Mouse (Mus musculus) CH12F3 (cell line): ENCODE measurements around the gene Ptbp3.

Source experiments
- in situ Hi-C: fragments of 300-500 bp; cut with MboI; formaldehyde crosslinking; loops from 2 replicates; pipeline ENCODE4 v1.14.3; 2020; ENCODE audit warnings: low sequenced_read_pairs

Gene Ptbp3

GRCm38 (mm10) chr4:59507766-59508165, 41.4 kb downstream of the Ptbp3 start:
- in situ Hi-C loops = no loop called here

- in situ Hi-C loops = no loop called here
Observed at GRCm38 (mm10) chr4:59506704-59507103, 42.5 kb downstream of the Ptbp3 start.

GRCm38 (mm10) chr4:59505481-59505880, 43.7 kb downstream of the Ptbp3 start:
- in situ Hi-C loops = no loop called here

- in situ Hi-C loops = no loop called here
Observed at GRCm38 (mm10) chr4:59491097-59491496, 58.1 kb downstream of the Ptbp3 start.

DNA sequence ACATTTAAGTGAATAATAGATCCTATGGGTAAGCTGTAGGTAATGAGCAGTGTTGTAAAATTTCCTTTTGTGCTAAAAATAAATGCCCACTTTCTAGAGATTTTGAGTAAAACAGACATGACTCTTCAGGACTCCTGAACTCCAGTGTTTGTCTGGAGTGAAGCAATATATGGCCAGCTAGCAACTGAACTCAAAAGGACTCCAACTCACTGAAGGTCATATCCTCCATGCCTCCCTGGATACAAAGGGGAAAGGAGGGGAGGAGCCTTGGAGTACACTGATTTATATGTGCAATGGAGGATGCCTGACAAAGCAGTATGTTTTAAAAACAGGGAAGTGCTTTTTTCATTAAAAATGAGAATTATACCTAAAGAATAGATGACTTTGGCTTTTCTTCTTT, 77.9 kb downstream of the Ptbp3 start:
- in situ Hi-C loops = no loop called here

DNA sequence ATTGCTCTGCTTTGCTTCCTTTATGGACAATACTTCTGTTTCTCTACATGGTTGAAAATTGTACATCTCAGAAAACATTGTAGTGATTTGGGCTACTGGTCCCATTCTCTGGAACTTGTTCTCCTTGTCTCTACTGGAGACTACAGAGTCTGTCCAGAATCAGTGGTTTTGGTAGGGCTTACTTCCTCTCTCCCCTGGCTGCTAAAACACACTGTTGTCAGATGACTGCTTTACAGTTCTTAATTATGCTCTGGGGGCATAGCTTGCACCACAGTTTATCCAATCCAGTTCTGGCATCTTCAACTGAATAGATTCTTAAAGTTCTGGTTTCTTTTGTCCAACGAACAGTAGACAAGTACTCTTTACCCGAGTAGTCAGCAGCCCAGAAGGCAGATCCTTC, 83.7 kb downstream of the Ptbp3 start:
- in situ Hi-C loops = no loop called here

DNA sequence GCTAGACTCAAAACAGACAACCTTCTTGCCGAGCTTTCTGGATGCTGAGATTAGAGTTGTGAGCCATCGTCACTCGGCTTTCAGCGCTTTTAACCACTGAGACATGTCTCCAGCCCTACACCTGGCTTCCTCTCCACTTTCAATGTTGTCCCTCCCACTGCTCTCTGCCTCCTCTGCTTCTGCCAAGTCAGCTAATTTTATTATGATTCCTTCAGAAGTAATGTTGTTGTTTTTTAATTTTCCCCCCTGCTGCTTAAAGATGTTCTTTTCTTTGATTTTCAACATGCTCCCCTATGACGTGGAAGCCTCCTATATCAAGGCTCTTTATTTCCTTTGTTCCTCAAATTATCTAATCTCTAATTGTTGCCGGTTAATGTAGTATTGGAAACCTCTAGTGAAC, 84.5 kb downstream of the Ptbp3 start:
- in situ Hi-C loops = no loop called here

DNA sequence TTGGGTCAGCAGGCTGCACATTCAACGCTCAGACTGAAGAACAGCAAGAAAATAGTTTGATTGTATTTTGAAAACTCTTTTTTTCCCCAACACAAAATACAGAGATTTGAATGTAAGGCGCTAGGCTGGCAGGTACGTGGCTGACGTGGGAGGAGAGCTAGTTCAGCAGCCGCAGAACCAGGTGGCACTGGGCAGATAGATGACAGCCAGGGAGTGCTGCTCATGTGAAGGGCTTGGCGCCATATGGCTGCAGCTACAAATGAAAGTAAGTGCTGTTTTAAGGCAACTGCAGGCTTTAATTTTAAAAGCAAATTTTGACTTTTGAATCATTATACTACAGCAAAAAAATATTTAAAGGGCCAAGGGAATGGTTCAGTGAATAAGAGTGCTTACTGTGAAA, 86.7 kb downstream of the Ptbp3 start:
- in situ Hi-C loops = no loop called here

- in situ Hi-C loops = no loop called here
Observed at GRCm38 (mm10) chr4:59461116-59461727, 87.9 kb downstream of the Ptbp3 start.

- in situ Hi-C loops = no loop called here
Observed at GRCm38 (mm10) chr4:59459216-59459955, 89.8 kb downstream of the Ptbp3 start.

DNA sequence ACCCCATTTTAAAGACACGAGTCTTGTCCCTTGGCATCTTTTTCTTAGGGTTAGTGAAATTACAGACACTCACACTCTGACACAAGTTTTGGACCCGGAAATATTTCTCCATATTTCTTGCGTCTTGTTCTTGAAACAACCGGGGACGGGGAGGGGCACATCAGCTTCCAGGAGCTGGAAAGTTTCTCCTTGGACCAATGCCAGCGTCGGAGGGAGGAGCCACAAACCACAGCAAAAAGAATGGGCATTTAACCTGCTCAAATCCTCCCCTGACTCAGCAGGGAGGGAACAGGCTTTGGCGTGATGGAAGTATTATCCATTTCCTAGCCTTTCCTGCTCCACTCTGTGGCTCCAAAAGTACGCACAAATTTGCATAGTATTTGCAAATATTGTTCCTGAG, 91.2 kb downstream of the Ptbp3 start:
- in situ Hi-C loops = no loop called here

DNA sequence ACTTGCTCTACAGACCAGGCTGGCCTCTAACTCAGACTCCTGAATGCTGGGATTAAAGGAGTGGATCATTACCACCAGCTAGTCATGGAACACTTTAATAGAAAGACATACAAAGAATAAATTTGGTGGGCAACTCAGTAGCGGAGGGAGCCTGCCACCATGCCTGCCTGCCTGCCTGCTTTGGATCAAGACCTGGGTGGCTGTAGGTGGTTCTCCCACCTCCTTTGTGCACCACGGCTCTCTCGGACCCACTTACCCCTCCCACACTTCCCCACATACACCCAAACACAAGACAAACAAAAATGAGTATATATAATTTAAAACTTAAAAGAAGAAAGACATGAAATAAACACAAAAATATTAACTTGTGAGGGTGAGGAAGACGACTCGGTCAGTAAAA, 92.1 kb downstream of the Ptbp3 start:
- in situ Hi-C loops = no loop called here

- in situ Hi-C loops = no loop called here
Observed at GRCm38 (mm10) chr4:59455465-59455864, 93.7 kb downstream of the Ptbp3 start.

- in situ Hi-C loops = no loop called here
Observed at GRCm38 (mm10) chr4:59454046-59454445, 95.1 kb downstream of the Ptbp3 start.

GRCm38 (mm10) chr4:59452503-59452933, 96.6 kb downstream of the Ptbp3 start:
- in situ Hi-C loops = no loop called here

DNA sequence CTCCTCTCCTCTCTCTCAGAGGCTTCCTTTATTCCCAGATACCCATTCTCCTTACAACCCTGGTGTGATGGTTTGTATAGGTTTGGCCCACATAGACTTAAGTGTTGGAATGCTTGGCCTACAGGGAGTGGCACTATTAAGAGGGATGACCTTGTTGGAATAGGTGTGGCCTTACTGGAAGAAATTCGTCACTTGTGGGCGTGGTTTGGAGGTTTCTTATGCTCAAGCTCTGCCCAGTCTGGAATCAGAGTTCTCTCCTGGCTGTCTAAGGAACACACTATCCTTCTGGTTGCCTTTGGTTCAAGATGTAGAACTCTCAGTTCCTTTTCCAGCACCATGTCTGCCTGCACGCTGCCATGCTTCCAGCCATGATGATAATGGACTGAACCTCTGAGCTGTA, 98.3 kb downstream of the Ptbp3 start:
- in situ Hi-C loops = no loop called here

- in situ Hi-C loops = no loop called here
Observed at GRCm38 (mm10) chr4:59450234-59450854, 98.8 kb downstream of the Ptbp3 start.

DNA sequence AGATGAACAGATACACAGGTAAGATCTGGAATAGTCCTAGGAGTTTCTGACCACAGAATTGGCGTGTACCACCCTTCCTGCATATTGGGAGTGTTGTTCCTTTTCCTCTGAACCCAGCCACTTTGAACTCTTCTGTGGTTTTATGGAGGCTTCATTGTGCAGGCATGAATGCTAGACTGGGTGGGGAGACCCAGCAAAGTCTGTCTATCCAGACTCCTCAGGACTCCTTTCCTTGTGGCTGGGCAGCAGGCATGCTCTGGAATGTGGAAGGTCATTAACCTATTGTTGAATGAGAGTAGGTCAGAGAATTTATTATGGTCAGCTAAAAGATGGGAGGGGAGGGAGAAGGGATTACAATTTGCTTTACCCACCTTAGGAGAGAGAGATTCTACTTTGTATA, 101.9 kb downstream of the Ptbp3 start:
- in situ Hi-C loops = no loop called here

DNA sequence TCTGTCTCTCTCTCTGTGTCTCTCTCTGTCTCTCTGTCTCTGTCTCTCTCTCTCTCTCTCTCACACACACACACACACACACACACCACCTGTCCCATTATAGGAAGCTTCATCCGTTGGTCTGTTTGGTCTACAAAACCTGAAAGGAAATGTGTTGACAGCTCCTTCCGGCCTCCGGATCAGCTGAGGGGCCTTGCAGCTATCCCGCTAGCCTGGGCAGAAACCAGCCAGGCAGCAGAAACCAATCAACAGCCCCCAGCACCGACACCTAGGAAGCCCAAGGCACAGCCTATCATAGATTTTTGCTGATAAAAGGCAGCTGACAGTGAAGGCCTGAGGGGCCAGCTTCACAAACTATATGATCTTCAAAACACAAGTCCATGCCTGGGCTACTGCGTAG, 103.6 kb downstream of the Ptbp3 start:
- in situ Hi-C loops = no loop called here

- in situ Hi-C loops = no loop called here
Observed at GRCm38 (mm10) chr4:59444994-59445393, 104.2 kb downstream of the Ptbp3 start.

GRCm38 (mm10) chr4:59444085-59444484, 105.1 kb downstream of the Ptbp3 start:
- in situ Hi-C loops = no loop called here

GRCm38 (mm10) chr4:59441265-59441664, 107.9 kb downstream of the Ptbp3 start:
- in situ Hi-C loops = no loop called here
